Mouse (Mus musculus) heart, adult 2 months (tissue): Measurements from ENCODE around the gene Slc13a5. TPM values are rescaled to one million over a fixed set of nuclear protein-coding genes. Genes with fewer than 3 reads are reported as not detected.
A peak's percentile ranks its signal among the peaks of the same experiment; 100 is the strongest.

Experiments used
- DNase-seq, 2 experiments: peaks; one replicate each; pipeline ENCODE4 v3.0.0; 2021
- H3K27ac ChIP-seq: fragments of 200-600 bp; 2 replicates; pipeline ENCODE4 v1.8.1; 2022
- H3K27me3 ChIP-seq: fragments of 200-500 bp; 2 replicates; pipeline ENCODE4 v1.6.1; 2012; ENCODE audit warnings: mild to moderate bottlenecking, low read length, inconsistent platforms, mixed read lengths; ENCODE audit not compliant: control insufficient read depth, insufficient read depth
- H3K36me3 ChIP-seq: fragments of 200-500 bp; 2 replicates; pipeline ENCODE4 v1.6.1; 2012; ENCODE audit warnings: low read length, inconsistent platforms; ENCODE audit not compliant: control insufficient read depth, insufficient read depth
- H3K4me1 ChIP-seq: fragments of 200-500 bp; 2 replicates; pipeline ENCODE4 v1.6.1; 2011; ENCODE audit warnings: low read length; ENCODE audit not compliant: control insufficient read depth, insufficient read depth
- H3K4me3 ChIP-seq: fragments of 200-600 bp; 2 replicates; pipeline ENCODE4 v1.8.1; 2022
- H3K79me2 ChIP-seq: fragments of 200-500 bp; replicated peaks from 2 replicates; pipeline ENCODE4 v1.6.1; 2012; ENCODE audit warnings: mild to moderate bottlenecking, inconsistent platforms, low read length, moderate library complexity, mixed read lengths; ENCODE audit not compliant: control insufficient read depth, insufficient read depth
- H3K9ac ChIP-seq: fragments of 200-500 bp; 2 replicates; pipeline ENCODE4 v1.6.1; 2012; ENCODE audit warnings: low read depth, mild to moderate bottlenecking, control low read depth, inconsistent platforms, low read length, mixed read lengths
- CTCF ChIP-seq: fragments of 200-600 bp; IDR thresholded peaks from 2 replicates; pipeline ENCODE4 v1.8.1; 2022; ENCODE audit warnings: antibody characterized with exemption, mild to moderate bottlenecking, moderate library complexity
- EP300 ChIP-seq: fragments of 200-500 bp; IDR thresholded peaks from 2 replicates; pipeline ENCODE4 v1.6.1; 2011; ENCODE audit warnings: low read depth, low read length, control low read depth; ENCODE audit not compliant: insufficient read depth
- POLR2A ChIP-seq: fragments of 200-500 bp; IDR thresholded peaks from 2 replicates; pipeline ENCODE4 v1.6.1; 2011; ENCODE audit warnings: mild to moderate bottlenecking, low read depth, low read length, control low read depth; ENCODE audit not compliant: insufficient read depth
- WGBS: fragments of 180-500 bp; shearing (Covaris S2); methylation state at CpG from one replicate; pipeline ENCODE4 v1.1.7; 2018; 5-methylcytosine and 5-hydroxymethylcytosine counted together
- intact Hi-C: fragments of 180-260 bp; cut with DNase I; formaldehyde crosslinking; loops from one replicate; pipeline ENCODE4 v1.15.1; 2025
- polyA plus RNA-seq: library from polyadenylated mRNA; depleted of rRNA; stranded (reverse); fragments of >200 nt; gene quantifications from 2 replicates; pipeline ENCODE4 v1.2.3, GENCODE M21; 2012
- total RNA-seq, 2 experiments: library from RNA; stranded (reverse); gene quantifications; 2 replicates each; pipeline ENCODE4 v1.2.3; 2021

The Slc13a5 gene
- total and polyA plus RNA-seq, 3 experiments: 0.06 TPM; not detected in 2

DNA sequence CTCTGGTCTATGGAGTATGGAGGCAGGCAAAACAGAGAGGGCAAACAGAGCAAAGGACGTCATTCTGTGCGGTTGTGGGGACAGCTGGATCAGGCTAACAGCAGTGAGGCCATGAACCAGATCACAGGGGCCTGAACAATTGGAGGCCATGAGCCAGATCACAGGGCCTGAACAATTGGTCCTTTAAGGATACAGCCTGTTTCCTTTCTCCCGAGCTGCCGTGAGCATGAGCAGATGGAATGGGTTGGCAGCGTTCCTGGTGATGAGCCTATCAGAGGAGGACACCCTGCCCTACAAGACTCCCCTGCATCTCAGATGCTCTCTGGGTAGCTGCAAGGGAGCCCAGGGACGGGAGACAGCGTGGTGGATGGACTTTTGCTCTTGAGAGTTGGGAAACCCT lies 35.2 kb upstream of the Slc13a5 start:
- 37% methylated on average over 7 of the region's 7 CpGs for WGBS
- Histone ChIP-seq H3K27ac (peak overlapping the region; percentile 76), H3K79me2 (no peaks in the 10 kb centered on the region), H3K27me3 (no peaks in the 10 kb centered on the region), H3K9ac (peak overlapping the region; percentile 65), H3K4me3 (peak overlapping the region; percentile 60), H3K36me3 (peaks cover 15% of the 10 kb centered on the region), H3K4me1 (peaks cover 13% of the 10 kb centered on the region)
- peak; percentile 55 to 64 for DNase-seq
- intact Hi-C loops: loop anchor here (5.0 kb wide), 1 partner anchor 85 kb away; the partner anchor contains the start of gene Med31
- TF ChIP-seq CTCF (no peak), EP300 (peak; percentile 87; the same call in 1 of the 2 replicates), POLR2A (peak; percentile 58)

DNA sequence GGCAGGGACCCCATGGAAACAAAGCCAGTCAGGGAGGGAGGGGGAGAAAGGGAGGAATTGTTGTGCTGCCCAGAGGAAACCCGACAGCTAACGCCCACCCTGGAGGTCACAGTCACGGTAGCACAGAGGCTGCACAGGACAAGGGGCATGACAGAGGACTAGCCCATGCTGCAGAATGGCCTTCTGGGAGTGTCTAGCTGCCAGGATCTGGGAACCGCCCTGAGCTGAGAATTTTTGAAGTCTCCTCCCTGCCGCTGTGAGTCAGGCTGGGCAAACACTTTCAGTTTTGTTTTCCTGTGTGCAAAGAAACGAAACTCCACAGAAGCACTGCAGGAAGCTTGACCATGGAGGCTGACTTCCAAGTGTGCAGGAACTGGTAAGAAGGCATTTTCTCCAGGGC lies 34.3 kb upstream of the Slc13a5 start, which contains the start of gene Xaf1:
Xaf1 (plus strand) TSS at position 296 of the 400 bp plus-strand sequence.
- Histone ChIP-seq H3K36me3 (peaks cover 15% of the 10 kb centered on the region), H3K9ac (peak within 1 kb of the TSS; percentile 65), H3K4me3 (peak within 1 kb of the TSS; percentile 60), H3K27ac (peak within 1 kb of the TSS; percentile 76), H3K79me2 (no peaks in the 10 kb centered on the region), H3K27me3 (no peaks in the 10 kb centered on the region), H3K4me1 (peaks cover 13% of the 10 kb centered on the region)
- peak; percentile 78 to 86 for DNase-seq
- TF ChIP-seq EP300 (peak; percentile 96), POLR2A (peak; percentile 93), CTCF (no peak)
- 5% methylated on average over 6 of the region's 6 CpGs for WGBS
- intact Hi-C loops: loop anchor here (5.0 kb wide), 1 partner anchor 84 kb away; the partner anchor contains the start of gene Med31

DNA sequence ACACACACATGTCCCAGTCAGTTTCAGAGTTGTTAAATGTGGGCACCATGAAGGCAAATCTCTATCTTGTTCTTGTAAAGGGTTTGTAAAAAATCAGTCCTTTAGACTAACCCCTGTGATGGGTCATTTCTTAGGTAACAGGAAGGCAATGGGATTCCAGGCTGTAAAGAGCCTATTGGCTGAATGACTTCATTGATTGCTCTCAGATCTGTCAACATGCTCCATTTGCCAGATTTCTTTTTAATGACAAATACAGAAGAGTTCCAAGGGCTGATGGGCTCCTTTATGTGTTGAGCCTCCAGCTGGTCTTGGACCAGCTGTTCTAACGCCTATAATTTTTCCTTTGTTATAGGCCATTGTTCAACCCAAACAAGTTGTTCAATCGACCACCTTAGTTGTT lies 26.1 kb upstream of the Slc13a5 start:
- Histone ChIP-seq H3K27ac (no peak overlapping the region), H3K4me1 (no peaks in the 10 kb centered on the region), H3K9ac (no peak overlapping the region), H3K4me3 (no peak overlapping the region), H3K27me3 (no peaks in the 10 kb centered on the region), H3K36me3 (no peaks in the 10 kb centered on the region), H3K79me2 (no peaks in the 10 kb centered on the region)
- whole genome bisulfite sequencing: 65% methylated on average over 2 of the region's 2 CpGs
- DNase-seq: no peak
- TF ChIP-seq POLR2A (no peak), EP300 (no peak), CTCF (no peak)
- intact Hi-C loops: no loop called here

DNA sequence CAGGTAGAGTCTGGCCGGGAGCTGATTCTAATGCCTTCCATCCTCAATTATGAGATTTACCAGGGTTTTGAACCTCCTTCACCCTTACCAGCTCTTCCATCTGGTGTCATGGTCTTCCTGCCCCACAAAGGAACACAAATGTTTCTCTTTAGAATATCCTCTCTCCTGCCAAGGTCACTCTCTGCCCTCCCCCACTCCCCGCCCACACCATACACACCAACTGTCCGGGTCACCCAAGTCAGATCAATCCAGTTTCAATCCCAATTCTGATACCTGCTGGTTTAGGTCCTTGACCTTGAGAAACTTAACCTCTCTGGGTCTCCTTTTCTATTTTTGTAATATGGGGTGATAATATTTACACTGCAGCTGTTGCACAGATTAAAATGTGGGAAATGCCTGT lies 20.5 kb upstream of the Slc13a5 start:
- 78% methylated on average over 3 of the region's 3 CpGs for WGBS
- Histone ChIP-seq H3K79me2 (no peaks in the 10 kb centered on the region), H3K4me3 (no peak overlapping the region), H3K27ac (no peak overlapping the region), H3K4me1 (no peaks in the 10 kb centered on the region), H3K36me3 (no peaks in the 10 kb centered on the region), H3K9ac (no peak overlapping the region), H3K27me3 (no peaks in the 10 kb centered on the region)
- no peak for DNase-seq
- intact Hi-C loops: no loop called here
- TF ChIP-seq POLR2A (no peak), CTCF (no peak), EP300 (no peak)

DNA sequence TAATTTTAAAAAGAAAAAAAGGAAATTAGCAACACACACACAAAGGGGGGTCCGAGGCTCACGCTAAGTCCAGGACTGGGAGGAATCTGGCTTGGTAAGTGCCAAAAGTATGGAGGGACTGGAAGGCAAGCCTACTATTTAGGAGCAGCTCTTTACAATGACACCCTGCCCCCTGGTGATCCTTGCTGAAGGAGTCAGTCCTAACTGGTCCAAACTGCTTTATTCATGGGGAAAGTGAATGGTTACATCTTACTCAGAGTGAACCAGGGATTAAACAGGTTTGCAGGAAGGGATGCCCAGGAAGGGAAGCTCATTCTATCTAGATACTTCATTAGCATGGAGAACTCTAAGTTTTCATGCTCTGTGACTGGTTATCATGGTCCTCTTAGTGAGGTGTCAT lies 20.1 kb upstream of the Slc13a5 start:
- no peak for TF ChIP-seq POLR2A
- TF ChIP-seq CTCF: no peak
- no peak for TF ChIP-seq EP300
- Histone ChIP-seq H3K36me3 (no peaks in the 10 kb centered on the region), H3K27me3 (no peaks in the 10 kb centered on the region), H3K4me3 (no peak overlapping the region), H3K27ac (no peak overlapping the region), H3K79me2 (no peaks in the 10 kb centered on the region), H3K9ac (no peak overlapping the region), H3K4me1 (no peaks in the 10 kb centered on the region)
- WGBS: 90% methylated on average over 2 of the region's 2 CpGs
- no peak for DNase-seq
- intact Hi-C loops: no loop called here

DNA sequence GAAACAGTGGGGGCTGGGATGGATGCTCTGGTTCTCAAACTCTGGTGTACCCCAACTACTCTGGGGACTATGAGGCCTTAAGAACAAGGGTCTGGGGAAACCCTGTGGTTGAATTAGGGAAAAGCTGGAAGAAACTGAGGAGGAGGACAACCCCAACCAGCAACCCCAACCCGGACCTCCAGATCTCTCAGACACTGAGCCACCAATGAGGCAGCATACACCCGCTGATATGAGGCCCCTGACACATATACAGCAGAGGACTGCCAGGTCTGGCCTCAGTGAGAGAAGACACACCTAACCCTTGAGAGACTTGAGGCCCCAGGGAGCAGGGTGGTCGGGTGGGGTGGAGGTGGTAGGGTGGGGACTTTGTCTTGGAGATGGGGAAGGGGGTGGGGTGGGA lies 19.6 kb upstream of the Slc13a5 start:
- TF ChIP-seq EP300: no peak
- TF ChIP-seq POLR2A: no peak
- Histone ChIP-seq H3K27ac (no peak overlapping the region), H3K4me3 (no peak overlapping the region), H3K27me3 (no peaks in the 10 kb centered on the region), H3K9ac (no peak overlapping the region), H3K36me3 (no peaks in the 10 kb centered on the region), H3K79me2 (no peaks in the 10 kb centered on the region), H3K4me1 (no peaks in the 10 kb centered on the region)
- no peak for DNase-seq
- intact Hi-C loops: no loop called here
- 72% methylated on average over 3 of the region's 3 CpGs for WGBS
